Mouse (Mus musculus): ENCODE results near the gene Sparcl1.

- TF ChIP-seq POLR2A (IDR thresholded peaks at IDR 0.05; ENCODE audit: borderline replicate concordance, control insufficient read depth, low read depth, low read length) (no peak), CTCF (IDR thresholded peaks at IDR 0.05; ENCODE audit: control insufficient read depth, insufficient read depth, low read length) (no peak)
Measured at GRCm38 (mm10) chr5:104048139-104048538, 65.4 kb downstream of the Sparcl1 start.
